Mouse (Mus musculus) frontal cortex, postnatal 10 days (tissue): ENCODE measurements around the gene Ahcyl2.

Experiments
- DNase-seq, 2 experiments: peaks; one replicate each; pipeline ENCODE4 v3.0.0; 2022; ENCODE audit warnings: low spot score in 2 of 2, mixed read lengths in 1 of 2

Gene Ahcyl2

DNA sequence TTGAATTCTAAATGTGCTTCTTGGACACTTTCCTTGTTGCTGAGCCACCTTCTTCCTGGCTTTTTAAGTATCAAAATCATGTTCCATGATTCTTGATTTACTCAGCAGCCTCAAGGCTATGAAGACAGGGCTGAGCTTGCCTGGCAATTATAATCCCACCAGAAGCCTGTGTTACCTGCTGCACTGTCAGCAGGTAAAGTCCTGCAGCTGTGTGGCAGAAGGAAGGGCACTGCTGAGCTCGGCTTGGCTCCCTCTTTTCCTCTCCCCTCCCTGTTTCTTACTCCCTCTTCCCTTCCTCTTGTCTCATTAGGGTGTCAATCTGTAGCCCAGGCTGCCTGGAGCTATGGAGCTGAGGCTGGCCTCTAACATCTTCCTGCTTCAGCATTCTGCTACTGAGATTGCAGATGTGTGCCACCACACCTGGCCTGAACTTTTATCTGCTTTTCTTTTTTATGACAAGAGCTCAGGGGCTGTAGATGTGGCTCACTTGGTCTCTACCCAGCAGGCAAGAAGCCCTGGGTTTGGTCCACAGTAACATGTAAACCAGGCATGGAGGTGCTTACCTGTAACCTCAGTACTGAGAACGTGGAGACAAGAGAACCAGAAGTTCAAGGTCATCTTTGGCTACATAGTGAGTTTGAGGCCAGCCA lies 3.0 kb downstream of the Ahcyl2 start:
- DNase-seq = no peak

- no peak for DNase-seq
Observed at GRCm38 (mm10) chr6:29772236-29772635, 4.4 kb downstream of the Ahcyl2 start.

- no peak for DNase-seq
Observed at GRCm38 (mm10) chr6:29774161-29774560, 6.3 kb downstream of the Ahcyl2 start.

GRCm38 (mm10) chr6:29775609-29776008 lies 7.8 kb downstream of the Ahcyl2 start:
- no peak for DNase-seq

- no peak for DNase-seq
Observed at GRCm38 (mm10) chr6:29776542-29777237, 8.9 kb downstream of the Ahcyl2 start.

DNA sequence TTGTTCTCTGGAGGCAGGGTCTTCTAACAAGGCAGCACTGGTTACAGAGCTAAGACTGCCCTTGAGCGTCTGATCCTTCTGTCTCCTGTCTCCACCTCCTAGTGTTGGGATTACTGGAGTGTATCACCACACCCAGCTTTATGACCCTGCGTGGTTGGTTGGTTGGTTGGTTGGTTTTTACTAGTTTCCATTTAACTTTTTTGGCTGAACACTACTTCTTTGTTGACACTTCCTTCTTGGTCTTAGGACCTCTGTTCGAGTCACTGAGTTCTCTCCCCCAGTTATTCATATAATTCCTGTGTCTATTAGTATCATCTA lies 9.4 kb downstream of the Ahcyl2 start:
- DNase-seq = no peak

GRCm38 (mm10) chr6:29780082-29780481 lies 12.3 kb downstream of the Ahcyl2 start:
- DNase-seq = no peak

GRCm38 (mm10) chr6:29780571-29780970 lies 12.8 kb downstream of the Ahcyl2 start:
- DNase-seq = no peak

DNA sequence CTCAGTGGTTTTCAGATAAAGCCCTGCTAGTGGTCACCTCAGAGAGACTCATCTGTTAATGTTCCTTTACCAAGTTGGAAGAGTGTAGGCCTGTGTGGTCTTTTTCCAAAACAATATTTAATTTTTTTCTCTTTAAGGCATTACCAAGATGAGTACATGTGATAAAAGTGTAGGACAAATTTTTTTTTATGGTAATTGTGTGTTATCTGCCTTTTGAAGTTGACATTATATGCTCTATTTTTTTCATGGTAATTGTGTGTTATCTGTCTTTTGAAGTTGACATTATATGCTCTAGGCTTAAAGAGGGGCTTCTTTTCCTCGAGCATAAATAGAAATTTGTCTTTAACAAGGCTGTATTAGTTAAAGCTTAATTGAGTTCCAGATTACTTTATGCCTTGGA lies 14.4 kb downstream of the Ahcyl2 start:
- DNase-seq = no peak

GRCm38 (mm10) chr6:29783960-29784359 lies 16.1 kb downstream of the Ahcyl2 start:
- DNase-seq = no peak

GRCm38 (mm10) chr6:29784413-29785021 lies 16.7 kb downstream of the Ahcyl2 start:
- no peak for DNase-seq

DNA sequence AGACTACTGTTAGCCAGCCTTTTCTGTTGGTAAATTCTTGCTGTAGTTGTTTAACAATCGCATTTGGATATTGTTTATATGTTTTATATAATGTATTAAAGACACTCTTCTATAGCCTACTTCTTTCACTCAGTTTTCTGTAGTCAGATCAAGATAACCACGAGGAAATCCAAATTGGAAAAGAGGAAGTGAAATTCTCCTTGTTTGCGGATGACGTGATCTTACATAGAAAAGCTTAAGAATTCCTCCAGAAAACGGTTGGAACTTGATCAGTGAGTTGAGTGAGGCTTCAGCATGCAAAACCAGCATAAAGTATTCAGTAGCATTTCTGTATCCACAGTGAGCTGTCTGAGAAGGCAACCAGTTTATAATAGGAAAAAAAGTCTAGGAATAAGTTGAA lies 17.9 kb downstream of the Ahcyl2 start:
- no peak for DNase-seq

- no peak for DNase-seq
Observed at GRCm38 (mm10) chr6:29788779-29789350, 21.1 kb downstream of the Ahcyl2 start.

DNA sequence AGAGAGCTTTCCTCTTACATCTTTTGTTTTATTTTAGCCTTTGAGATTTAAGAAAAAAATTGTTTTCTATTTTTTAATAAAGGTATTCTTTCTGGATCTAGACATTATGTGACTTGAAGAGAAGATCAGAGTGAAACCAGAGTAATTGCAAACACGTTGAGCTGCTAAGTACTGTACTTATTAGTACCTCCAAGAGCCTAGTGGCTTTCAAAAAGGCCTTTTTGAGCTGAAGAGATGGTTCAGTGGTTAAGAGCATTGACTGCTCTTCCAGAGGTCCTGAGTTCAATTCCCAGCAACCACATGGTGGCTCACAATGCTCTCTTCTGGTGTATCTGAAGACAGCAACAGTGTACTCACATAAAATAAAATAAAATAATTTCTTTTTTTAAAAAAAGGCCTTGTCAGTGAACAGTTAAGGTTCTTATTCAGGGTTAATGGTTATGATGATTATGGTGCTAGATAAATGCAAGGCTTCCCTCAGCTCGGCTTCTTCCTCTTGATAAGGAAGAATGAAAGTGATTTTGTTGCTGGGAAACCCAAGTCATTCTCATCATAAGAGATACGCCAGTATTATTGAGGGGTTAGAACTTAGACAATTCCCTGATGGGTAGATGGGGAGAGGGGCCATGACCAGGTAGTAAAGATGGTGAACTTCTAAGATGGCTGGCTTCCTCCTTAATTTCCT lies 22.3 kb downstream of the Ahcyl2 start:
- no peak for DNase-seq

- no peak for DNase-seq
Observed at GRCm38 (mm10) chr6:29793520-29793919, 25.7 kb downstream of the Ahcyl2 start.

DNA sequence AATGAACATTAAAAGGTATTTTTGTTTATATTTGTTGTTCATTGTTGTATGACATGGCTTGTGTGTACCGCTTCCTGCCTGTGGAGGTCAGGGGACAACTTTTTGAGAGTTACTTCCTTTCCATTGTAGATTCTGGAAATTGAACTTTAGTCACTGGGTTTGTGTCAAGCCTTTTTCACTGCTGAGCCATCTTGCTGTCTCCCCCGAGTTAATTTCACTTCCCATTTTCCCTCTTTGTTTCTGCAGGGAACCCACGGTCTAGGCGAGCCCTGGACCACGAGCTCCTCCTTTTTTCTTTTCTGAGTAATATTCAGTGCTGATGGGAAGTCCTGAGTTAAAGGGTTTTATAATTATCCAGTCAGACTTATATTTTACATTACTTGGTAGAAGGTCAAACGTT lies 26.8 kb downstream of the Ahcyl2 start:
- no peak for DNase-seq

DNA sequence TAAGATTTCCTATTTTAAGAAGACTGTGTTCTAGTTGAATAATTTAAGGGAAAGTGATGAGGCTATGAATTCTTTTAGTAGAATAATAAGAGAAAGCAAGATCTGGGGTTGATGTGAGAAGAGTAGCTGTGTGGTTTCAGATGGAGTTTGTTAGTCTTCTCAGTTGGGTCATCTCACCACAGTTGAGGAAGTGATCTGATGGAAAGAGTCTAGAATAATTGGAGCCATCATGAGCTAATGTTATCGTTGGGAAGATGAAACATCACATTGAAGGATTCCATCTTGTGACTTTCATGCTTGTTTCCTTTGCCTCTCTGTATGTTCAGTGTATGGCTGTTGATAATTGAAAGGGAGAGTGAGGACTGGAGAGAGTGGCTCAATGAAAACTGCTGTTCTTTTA lies 35.2 kb downstream of the Ahcyl2 start:
- no peak for DNase-seq

DNA sequence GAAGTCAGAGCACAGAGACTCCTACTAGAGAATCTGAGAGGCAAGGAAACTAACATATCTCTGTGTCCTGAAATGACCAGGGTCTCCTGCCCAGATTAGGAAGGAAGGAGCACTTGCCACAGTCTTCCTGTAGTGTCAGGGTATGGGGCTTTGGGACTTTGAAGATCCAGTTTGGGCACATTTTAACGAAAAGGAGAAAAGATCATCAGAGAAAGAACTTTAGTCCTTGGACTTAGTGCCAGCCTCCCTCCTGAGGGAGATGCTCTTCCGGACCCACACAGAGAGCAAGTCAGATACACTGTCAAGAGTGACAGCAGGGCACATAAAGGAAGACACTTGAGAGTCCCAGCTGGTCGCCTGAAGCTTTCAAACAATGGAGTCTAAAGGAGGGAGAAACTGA lies 36.2 kb downstream of the Ahcyl2 start:
- DNase-seq = no peak

- no peak for DNase-seq
Observed at GRCm38 (mm10) chr6:29805381-29805780, 37.6 kb downstream of the Ahcyl2 start.

DNA sequence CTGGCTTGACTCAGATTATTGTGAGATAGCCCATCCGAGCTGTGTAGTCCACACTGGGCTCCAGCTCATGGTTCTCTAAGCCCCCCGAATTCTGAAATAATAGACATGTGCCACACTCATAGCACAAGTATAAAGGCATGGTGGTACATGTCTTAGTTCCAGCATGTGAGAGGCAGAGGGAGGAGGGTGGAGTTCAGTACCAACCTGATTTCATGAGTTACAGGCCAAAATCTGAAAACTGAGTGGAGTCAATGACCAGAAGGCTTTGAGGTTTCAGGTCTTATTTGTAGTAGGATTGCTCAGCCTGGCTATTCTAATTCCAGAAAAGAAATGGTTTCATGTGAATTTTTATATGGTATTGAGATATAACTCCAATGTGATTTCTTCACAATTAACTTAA lies 44.3 kb downstream of the Ahcyl2 start:
- DNase-seq = no peak

DNA sequence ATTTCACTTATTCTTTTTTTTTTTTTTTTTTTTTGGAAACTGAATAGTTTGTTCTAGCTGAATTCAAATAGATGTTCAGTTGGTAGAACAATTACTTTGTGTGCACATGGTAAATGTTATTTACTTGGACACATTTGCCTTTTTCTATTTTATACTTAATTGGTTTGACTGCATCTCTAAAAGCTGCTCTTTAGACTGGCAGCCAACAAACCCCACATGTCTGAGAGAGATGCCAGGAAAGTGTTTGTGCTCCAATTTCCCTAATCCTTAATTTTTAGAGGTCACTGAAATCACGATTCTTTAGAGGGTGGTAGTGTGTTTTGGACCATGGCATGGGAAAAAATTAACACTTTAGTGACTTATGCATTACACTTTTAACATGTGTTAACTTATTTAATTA lies 44.8 kb downstream of the Ahcyl2 start:
- no peak for DNase-seq

- DNase-seq = no peak
Observed at GRCm38 (mm10) chr6:29814616-29815015, 46.8 kb downstream of the Ahcyl2 start.
